Mouse (Mus musculus): ENCODE results near the gene Uqcr10. TPM values are rescaled to one million over a fixed set of nuclear protein-coding genes. Genes with fewer than 3 reads are reported as not detected.

The Uqcr10 gene
- polyA plus RNA-seq, 2 experiments = 756 to 868 TPM

- DNase-seq (ENCODE audit: low spot score) = no peak
- Histone ChIP-seq H3K4me1 (ENCODE audit: control insufficient read depth, insufficient read depth, low read length) (peaks cover 5% of the 10 kb centered on the region; the same call in 1 of the 2 replicates), H3K27ac (replicated peaks; ENCODE audit: low read depth, low read length) (no peak overlapping the region), H3K27me3 (ENCODE audit: control insufficient read depth, insufficient read depth, low read length) (peaks cover 66% of the 10 kb centered on the region), H3K9ac (ENCODE audit: low read depth, low read length, severe bottlenecking) (peak overlapping the region; percentile 31; the same call in 1 of the 2 replicates), H3K36me3 (ENCODE audit: control insufficient read depth, insufficient read depth, low read length) (no peaks in the 10 kb centered on the region), H3K4me2 (replicated peaks; ENCODE audit: low read depth, low read length, severe bottlenecking) (peak overlapping the region; percentile 95), H3K4me3 (replicated peaks; ENCODE audit: low read length) (peak overlapping the region; percentile 47), H3K9me3 (ENCODE audit: control insufficient read depth, low read length) (no peaks in the 10 kb centered on the region)
- no peak for TF ChIP-seq POLR2A (IDR thresholded peaks at IDR 0.05; ENCODE audit: borderline replicate concordance, extremely low read depth, insufficient read depth, insufficient read length)
- 0% methylated on average over 17 of the region's 39 CpGs for WGBS
- no peak for ATAC-seq (ENCODE audit: low FRiP score, low read depth)
Measured at GRCm38 (mm10) chr11:4745969-4746368, 41.8 kb upstream of the Uqcr10 start.

DNA sequence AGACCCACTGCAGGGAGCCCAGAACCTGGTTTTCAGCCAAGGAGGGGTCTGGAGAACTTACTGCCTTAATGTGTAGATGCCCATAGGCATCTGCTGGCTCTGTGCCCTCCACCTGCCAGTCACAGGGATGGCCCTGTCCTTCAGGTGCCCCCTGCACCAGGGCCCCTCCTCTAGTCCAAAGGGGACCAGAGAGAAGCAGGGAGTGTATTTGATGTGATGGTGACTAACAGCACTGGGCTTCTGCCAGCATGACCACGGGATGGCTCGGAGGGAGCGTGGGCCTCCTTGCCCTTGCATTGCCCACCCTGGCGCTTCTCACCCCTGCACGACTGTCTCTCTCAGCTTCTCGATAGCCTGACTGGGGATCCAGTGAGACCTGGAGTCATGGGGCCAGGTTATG is 40.5 kb upstream of the Uqcr10 start:
- no peak for TF ChIP-seq POLR2A (IDR thresholded peaks at IDR 0.05; ENCODE audit: borderline replicate concordance, extremely low read depth, insufficient read depth, insufficient read length)
- no peak for DNase-seq (ENCODE audit: low spot score)
- no peak overlapping the region for H3K4me3 ChIP-seq (replicated peaks; ENCODE audit: low read length)
- no peak overlapping the region for H3K27ac ChIP-seq (replicated peaks; ENCODE audit: low read depth, low read length)
- no peaks in the 10 kb centered on the region for H3K9me3 ChIP-seq (ENCODE audit: control insufficient read depth, low read length)
- H3K4me2 ChIP-seq (replicated peaks; ENCODE audit: low read depth, low read length, severe bottlenecking) = no peak overlapping the region
- 62% methylated on average over 6 of the region's 6 CpGs for WGBS
- H3K27me3 ChIP-seq (ENCODE audit: control insufficient read depth, insufficient read depth, low read length) = peaks cover 58% of the 10 kb centered on the region
- H3K4me1 ChIP-seq (ENCODE audit: control insufficient read depth, insufficient read depth, low read length) = peaks cover 5% of the 10 kb centered on the region; the same call in 1 of the 2 replicates
- no peak overlapping the region for H3K9ac ChIP-seq (ENCODE audit: low read depth, low read length, severe bottlenecking)
- no peak for ATAC-seq (ENCODE audit: low FRiP score, low read depth)
- H3K36me3 ChIP-seq (ENCODE audit: control insufficient read depth, insufficient read depth, low read length) = no peaks in the 10 kb centered on the region

DNA sequence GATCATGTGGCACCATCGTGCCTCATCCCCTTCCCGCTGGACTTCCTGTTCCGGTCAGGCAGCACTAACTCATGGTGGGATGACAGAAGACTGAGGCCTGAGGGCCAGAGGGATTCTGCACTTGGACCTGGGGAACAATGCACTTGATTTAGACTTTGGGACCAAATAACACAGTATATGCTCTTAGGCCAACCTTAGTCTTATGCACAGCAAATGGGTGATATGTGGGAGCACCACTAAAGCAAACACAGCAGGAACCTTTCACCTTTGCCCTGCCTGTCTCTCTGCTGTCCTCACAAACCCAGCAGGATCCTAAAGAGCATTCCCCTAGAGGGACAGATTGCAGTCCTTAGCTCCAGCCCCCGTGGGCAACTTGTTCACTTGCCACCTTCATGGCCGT is 36.6 kb upstream of the Uqcr10 start:
- H3K4me1 ChIP-seq (ENCODE audit: control insufficient read depth, insufficient read depth, low read length) = no peaks in the 10 kb centered on the region; the same call in 1 of the 2 replicates
- DNase-seq (ENCODE audit: low spot score) (no peak), ATAC-seq (ENCODE audit: low FRiP score, low read depth) (no peak)
- WGBS = 63% methylated on average over 5 of the region's 5 CpGs
- H3K9me3 ChIP-seq (ENCODE audit: control insufficient read depth, low read length) = no peaks in the 10 kb centered on the region
- H3K27ac ChIP-seq (replicated peaks; ENCODE audit: low read depth, low read length) = no peak overlapping the region
- H3K36me3 ChIP-seq (ENCODE audit: control insufficient read depth, insufficient read depth, low read length) = peaks cover 4% of the 10 kb centered on the region; the same call in 1 of the 2 replicates
- TF ChIP-seq POLR2A (IDR thresholded peaks at IDR 0.05; ENCODE audit: borderline replicate concordance, extremely low read depth, insufficient read depth, insufficient read length) = no peak
- no peak overlapping the region for H3K4me2 ChIP-seq (replicated peaks; ENCODE audit: low read depth, low read length, severe bottlenecking)
- H3K4me3 ChIP-seq (replicated peaks; ENCODE audit: low read length) = no peak overlapping the region
- no peak overlapping the region for H3K9ac ChIP-seq (ENCODE audit: low read depth, low read length, severe bottlenecking)
- peaks cover 21% of the 10 kb centered on the region for H3K27me3 ChIP-seq (ENCODE audit: control insufficient read depth, insufficient read depth, low read length)

DNA sequence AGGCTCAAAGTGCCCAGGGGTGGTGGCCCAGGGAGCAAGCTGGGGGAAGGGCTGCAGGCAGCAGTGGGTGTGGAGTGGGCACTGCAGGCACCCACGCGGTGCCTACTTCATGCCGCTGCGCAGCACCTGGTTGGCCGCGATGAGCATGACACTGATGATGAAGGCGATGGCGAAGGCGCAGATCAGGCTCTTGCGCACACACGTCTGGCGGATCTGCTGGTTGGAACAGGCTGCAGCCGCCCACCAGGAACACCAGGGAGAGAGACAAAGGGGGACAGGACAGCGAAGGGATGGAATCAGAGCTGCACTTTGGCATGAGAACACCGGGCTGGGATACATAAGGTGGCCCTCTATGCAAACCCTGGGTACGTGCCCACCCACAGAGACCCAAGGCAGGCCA is 34.6 kb upstream of the Uqcr10 start:
- peaks cover under 1% of the 10 kb centered on the region for H3K27me3 ChIP-seq (ENCODE audit: control insufficient read depth, insufficient read depth, low read length)
- DNase-seq (ENCODE audit: low spot score) (no peak), ATAC-seq (ENCODE audit: low FRiP score, low read depth) (no peak)
- WGBS = 93% methylated on average over 16 of the region's 16 CpGs
- H3K27ac ChIP-seq (replicated peaks; ENCODE audit: low read depth, low read length) = no peak overlapping the region
- TF ChIP-seq POLR2A (IDR thresholded peaks at IDR 0.05; ENCODE audit: borderline replicate concordance, extremely low read depth, insufficient read depth, insufficient read length) = no peak
- H3K36me3 ChIP-seq (ENCODE audit: control insufficient read depth, insufficient read depth, low read length) = peaks cover 4% of the 10 kb centered on the region; the same call in 1 of the 2 replicates
- H3K9ac ChIP-seq (ENCODE audit: low read depth, low read length, severe bottlenecking) = no peak overlapping the region
- no peaks in the 10 kb centered on the region for H3K9me3 ChIP-seq (ENCODE audit: control insufficient read depth, low read length)
- no peak overlapping the region for H3K4me3 ChIP-seq (replicated peaks; ENCODE audit: low read length)
- H3K4me1 ChIP-seq (ENCODE audit: control insufficient read depth, insufficient read depth, low read length) = no peaks in the 10 kb centered on the region
- H3K4me2 ChIP-seq (replicated peaks; ENCODE audit: low read depth, low read length, severe bottlenecking) = no peak overlapping the region

DNA sequence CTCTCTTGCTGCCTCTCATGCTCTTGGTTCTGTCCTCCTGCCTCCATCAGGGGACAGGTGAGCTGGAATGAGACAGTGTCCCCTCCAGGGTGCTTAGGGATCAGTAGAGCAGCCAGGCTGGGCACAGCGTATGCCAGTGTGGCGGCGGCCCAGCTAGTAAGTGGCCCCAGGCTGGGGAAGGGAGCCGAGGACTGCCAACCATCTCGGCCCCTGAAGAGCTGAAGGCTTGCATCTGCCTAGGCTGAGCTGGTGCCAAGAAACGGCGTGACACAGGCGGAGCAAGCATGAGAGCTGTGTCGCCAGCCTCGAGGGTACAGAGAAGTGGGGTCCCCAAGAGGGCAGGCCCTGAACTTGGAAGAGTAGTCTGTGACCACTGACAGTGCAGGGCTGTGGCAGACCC is 33.5 kb upstream of the Uqcr10 start:
- Histone ChIP-seq H3K4me2 (replicated peaks; ENCODE audit: low read depth, low read length, severe bottlenecking) (no peak overlapping the region), H3K27me3 (ENCODE audit: control insufficient read depth, insufficient read depth, low read length) (no peaks in the 10 kb centered on the region; the same call in 1 of the 2 replicates), H3K9me3 (ENCODE audit: control insufficient read depth, low read length) (no peaks in the 10 kb centered on the region), H3K27ac (replicated peaks; ENCODE audit: low read depth, low read length) (no peak overlapping the region), H3K9ac (ENCODE audit: low read depth, low read length, severe bottlenecking) (no peak overlapping the region), H3K4me3 (replicated peaks; ENCODE audit: low read length) (no peak overlapping the region), H3K4me1 (ENCODE audit: control insufficient read depth, insufficient read depth, low read length) (no peaks in the 10 kb centered on the region), H3K36me3 (ENCODE audit: control insufficient read depth, insufficient read depth, low read length) (peaks cover 6% of the 10 kb centered on the region; the same call in 1 of the 2 replicates)
- WGBS = 79% methylated on average over 10 of the region's 10 CpGs
- ATAC-seq (ENCODE audit: low FRiP score, low read depth) (no peak), DNase-seq (ENCODE audit: low spot score) (no peak)
- TF ChIP-seq POLR2A (IDR thresholded peaks at IDR 0.05; ENCODE audit: borderline replicate concordance, extremely low read depth, insufficient read depth, insufficient read length) = no peak

GRCm38 (mm10) chr11:4736355-4736754 is 32.2 kb upstream of the Uqcr10 start:
- no peak overlapping the region for H3K27ac ChIP-seq (replicated peaks; ENCODE audit: low read depth, low read length)
- H3K36me3 ChIP-seq (ENCODE audit: control insufficient read depth, insufficient read depth, low read length) = peaks cover 12% of the 10 kb centered on the region; the same call in 1 of the 2 replicates
- DNase-seq (ENCODE audit: low spot score) (no peak), ATAC-seq (ENCODE audit: low FRiP score, low read depth) (no peak)
- no peaks in the 10 kb centered on the region for H3K27me3 ChIP-seq (ENCODE audit: control insufficient read depth, insufficient read depth, low read length)
- H3K9ac ChIP-seq (ENCODE audit: low read depth, low read length, severe bottlenecking) = no peak overlapping the region
- no peaks in the 10 kb centered on the region for H3K9me3 ChIP-seq (ENCODE audit: control insufficient read depth, low read length)
- WGBS = 56% methylated on average over 6 of the region's 6 CpGs
- no peaks in the 10 kb centered on the region for H3K4me1 ChIP-seq (ENCODE audit: control insufficient read depth, insufficient read depth, low read length)
- no peak overlapping the region for H3K4me3 ChIP-seq (replicated peaks; ENCODE audit: low read length)
- no peak overlapping the region for H3K4me2 ChIP-seq (replicated peaks; ENCODE audit: low read depth, low read length, severe bottlenecking)
- TF ChIP-seq POLR2A (IDR thresholded peaks at IDR 0.05; ENCODE audit: borderline replicate concordance, extremely low read depth, insufficient read depth, insufficient read length) = no peak
